Mouse (Mus musculus) small intestine, adult 2 months (tissue): ENCODE measurements around the gene Armc2.

Experiments used
- CTCF ChIP-seq: fragments of 200-500 bp; IDR thresholded peaks from 2 replicates; pipeline ENCODE4 v1.5.1; 2012; ENCODE audit warnings: low read depth, mild to moderate bottlenecking, control low read depth, inconsistent platforms, low read length, moderate library complexity, mixed read lengths; ENCODE audit not compliant: insufficient replicate concordance, insufficient read length; ENCODE audit errors: extremely low read depth
- POLR2A ChIP-seq: fragments of 200-500 bp; IDR thresholded peaks from 2 replicates; pipeline ENCODE4 v1.6.1; 2012; ENCODE audit warnings: low read depth, mild to moderate bottlenecking, control low read depth, inconsistent platforms, low read length, moderate library complexity

DNA sequence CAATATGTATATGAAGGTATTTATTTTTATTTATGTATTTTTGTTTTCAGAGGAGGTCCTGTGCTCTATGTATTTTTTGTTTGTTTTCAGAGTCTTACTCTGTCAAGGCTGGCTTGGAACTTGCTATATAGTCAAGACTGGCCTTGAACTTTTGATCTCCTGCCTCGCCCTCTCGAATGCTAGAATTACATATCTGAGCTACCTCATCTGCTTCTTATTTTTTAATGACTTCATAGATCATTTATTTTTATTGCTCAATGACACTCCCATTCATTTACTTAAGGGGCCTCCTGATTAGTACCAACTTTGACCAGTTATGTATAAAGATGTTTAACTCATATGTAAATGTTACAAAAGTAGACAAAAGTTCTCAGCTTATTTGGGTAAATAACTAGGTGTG lies 121.4 kb downstream of the Armc2 start:
- TF ChIP-seq CTCF, result no peak
- no peak for TF ChIP-seq POLR2A
